Mouse (Mus musculus): ENCODE measurements around the gene Il31ra. TPM values are rescaled to one million over a fixed set of nuclear protein-coding genes. Genes with fewer than 3 reads are reported as not detected.

The Il31ra gene
- polyA plus RNA-seq, 1 experiment from 2014 or later, result not detected

- no peaks in the 10 kb centered on the region for H3K9me3 ChIP-seq
- H3K27ac ChIP-seq, result no peak overlapping the region
- H3K36me3 ChIP-seq, result no peaks in the 10 kb centered on the region
- H3K9ac ChIP-seq (replicated peaks), result no peak overlapping the region
- 93% methylated on average over 5 of the region's 5 CpGs for WGBS
- no peaks in the 10 kb centered on the region for H3K4me1 ChIP-seq (replicated peaks)
- no peaks in the 10 kb centered on the region for H3K27me3 ChIP-seq
- H3K4me3 ChIP-seq (replicated peaks), result no peak overlapping the region
- ATAC-seq, result no peak
- H3K4me2 ChIP-seq (replicated peaks), result no peak overlapping the region
These were observed 40.9 kb downstream of the Il31ra start for GRCm38 (mm10) chr13:112553304-112553703.

- no peak overlapping the region for H3K4me2 ChIP-seq (replicated peaks)
- H3K9ac ChIP-seq (replicated peaks), result no peak overlapping the region
- H3K4me3 ChIP-seq (replicated peaks), result no peak overlapping the region
- ATAC-seq, result no peak
- WGBS, result 88% methylated on average over 7 of the region's 7 CpGs
- no peak overlapping the region for H3K27ac ChIP-seq
- no peaks in the 10 kb centered on the region for H3K36me3 ChIP-seq
- no peaks in the 10 kb centered on the region for H3K4me1 ChIP-seq (replicated peaks)
- no peaks in the 10 kb centered on the region for H3K9me3 ChIP-seq
- no peaks in the 10 kb centered on the region for H3K27me3 ChIP-seq
These were observed 42.3 kb downstream of the Il31ra start for GRCm38 (mm10) chr13:112551641-112552548.

DNA sequence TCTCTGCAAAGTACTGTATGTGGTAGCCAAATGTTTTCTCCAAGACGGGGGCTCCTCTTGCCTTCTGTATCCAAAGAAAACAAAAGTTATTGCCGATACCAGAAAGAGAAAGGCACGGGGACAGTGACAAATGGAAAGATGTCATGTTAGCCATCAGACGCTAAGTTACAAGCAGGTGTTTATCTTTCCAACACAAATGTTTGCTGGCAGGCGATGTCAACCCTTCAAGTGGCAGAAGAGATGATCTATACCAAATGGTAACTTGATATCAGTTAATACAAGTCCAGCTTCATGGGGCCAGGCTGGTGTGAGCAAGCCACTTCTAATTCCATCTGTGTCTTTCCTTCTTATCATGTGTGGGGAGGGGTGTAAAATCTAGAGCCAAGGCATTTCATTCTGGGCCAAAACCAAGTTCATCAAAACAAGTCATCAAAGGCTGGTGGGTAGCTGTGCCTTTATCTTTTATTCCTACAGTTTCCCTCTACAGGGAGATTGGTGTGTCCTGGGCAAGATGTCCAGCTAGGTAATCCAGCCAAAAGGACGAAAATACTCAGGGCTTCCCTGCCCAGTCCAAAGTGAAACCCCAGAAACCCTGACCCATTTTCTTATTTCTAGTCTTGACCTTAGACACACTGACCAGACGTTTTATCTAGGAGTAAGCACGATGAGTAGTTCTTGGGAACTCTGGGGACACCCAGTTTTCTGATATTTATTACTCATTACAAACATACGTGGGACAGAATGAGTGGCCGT lies 52.8 kb downstream of the Il31ra start:
- Histone ChIP-seq H3K4me3 (replicated peaks) (no peak overlapping the region), H3K27me3 (no peaks in the 10 kb centered on the region), H3K9me3 (no peaks in the 10 kb centered on the region), H3K4me2 (replicated peaks) (no peak overlapping the region), H3K4me1 (replicated peaks) (peaks cover 3% of the 10 kb centered on the region; the same call in 1 of the 2 replicates), H3K27ac (no peak overlapping the region), H3K9ac (replicated peaks) (no peak overlapping the region), H3K36me3 (no peaks in the 10 kb centered on the region)
- 86% methylated on average over 10 of the region's 10 CpGs for WGBS
- no peak for ATAC-seq

GRCm38 (mm10) chr13:112540616-112541015 lies 53.5 kb downstream of the Il31ra start:
- WGBS, result 84% methylated on average over 3 of the region's 3 CpGs
- ATAC-seq, result no peak
- H3K4me2 ChIP-seq (replicated peaks), result no peak overlapping the region
- no peaks in the 10 kb centered on the region for H3K36me3 ChIP-seq
- no peak overlapping the region for H3K27ac ChIP-seq
- no peaks in the 10 kb centered on the region for H3K27me3 ChIP-seq
- H3K4me3 ChIP-seq (replicated peaks), result no peak overlapping the region
- H3K4me1 ChIP-seq (replicated peaks), result peaks cover 3% of the 10 kb centered on the region; the same call in 1 of the 2 replicates
- no peaks in the 10 kb centered on the region for H3K9me3 ChIP-seq
- no peak overlapping the region for H3K9ac ChIP-seq (replicated peaks)

- Histone ChIP-seq H3K27me3 (no peaks in the 10 kb centered on the region), H3K4me3 (replicated peaks) (no peak overlapping the region), H3K36me3 (no peaks in the 10 kb centered on the region), H3K4me1 (replicated peaks) (peaks cover 8% of the 10 kb centered on the region; the same call in 1 of the 2 replicates), H3K4me2 (replicated peaks) (no peak overlapping the region), H3K9ac (replicated peaks) (no peak overlapping the region), H3K9me3 (no peaks in the 10 kb centered on the region), H3K27ac (no peak overlapping the region)
- ATAC-seq, result no peak
- 89% methylated on average over 7 of the region's 7 CpGs for WGBS
These were observed 57.1 kb downstream of the Il31ra start for GRCm38 (mm10) chr13:112537065-112537464.

DNA sequence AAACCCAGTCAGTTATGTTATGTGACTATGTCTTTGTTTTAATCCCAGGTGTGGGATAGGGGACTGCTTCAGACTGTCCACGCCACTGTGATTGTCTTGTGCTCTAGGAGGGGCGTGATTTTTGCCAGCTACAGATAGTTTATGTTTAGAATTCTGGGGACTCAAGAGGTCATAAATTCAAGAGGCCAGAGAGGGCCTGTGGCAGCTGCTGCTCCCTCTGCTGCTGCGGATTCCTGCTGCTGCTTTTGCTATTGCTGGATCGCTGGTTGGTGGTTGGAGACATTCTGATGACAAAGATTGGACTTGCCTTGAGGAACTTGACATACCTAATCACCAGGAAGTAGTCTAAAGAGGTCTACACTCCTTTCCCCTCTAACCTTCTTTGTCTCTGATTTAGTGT lies 57.5 kb downstream of the Il31ra start:
- ATAC-seq, result no peak
- peaks cover 8% of the 10 kb centered on the region; the same call in 1 of the 2 replicates for H3K4me1 ChIP-seq (replicated peaks)
- H3K4me3 ChIP-seq (replicated peaks), result no peak overlapping the region
- no peaks in the 10 kb centered on the region for H3K9me3 ChIP-seq
- no peaks in the 10 kb centered on the region for H3K27me3 ChIP-seq
- 83% methylated on average over 4 of the region's 4 CpGs for WGBS
- no peaks in the 10 kb centered on the region for H3K36me3 ChIP-seq
- no peak overlapping the region for H3K4me2 ChIP-seq (replicated peaks)
- no peak overlapping the region for H3K9ac ChIP-seq (replicated peaks)
- no peak overlapping the region for H3K27ac ChIP-seq

DNA sequence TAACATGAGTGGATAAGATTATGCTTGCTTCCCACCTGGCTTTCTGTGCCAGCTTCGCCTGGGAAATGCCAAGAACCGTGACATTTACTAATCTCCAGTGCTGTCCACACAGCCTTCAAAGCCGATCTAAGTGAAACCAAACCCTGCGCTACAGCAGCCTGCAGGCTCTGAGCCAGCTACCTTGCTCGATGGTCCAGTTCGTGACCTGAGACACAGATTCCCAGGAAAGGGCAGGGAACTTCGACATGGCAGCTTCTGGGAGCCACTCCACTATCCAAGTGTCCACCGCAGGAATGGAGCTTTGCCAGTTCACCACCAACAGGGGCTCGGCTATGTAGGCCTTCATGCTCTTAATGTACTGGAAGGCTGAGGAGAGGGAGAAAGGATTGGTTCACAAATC lies 60.6 kb downstream of the Il31ra start:
- Histone ChIP-seq H3K4me2 (replicated peaks) (no peak overlapping the region), H3K4me1 (replicated peaks) (0 out of 2 replicates have a peak, but pooled peaks cover 5% of the 10 kb centered on the region), H3K4me3 (replicated peaks) (no peak overlapping the region), H3K36me3 (no peaks in the 10 kb centered on the region), H3K27me3 (no peaks in the 10 kb centered on the region), H3K9me3 (no peaks in the 10 kb centered on the region), H3K9ac (replicated peaks) (no peak overlapping the region), H3K27ac (no peak overlapping the region)
- WGBS, result 71% methylated on average over 9 of the region's 9 CpGs
- no peak for ATAC-seq

GRCm38 (mm10) chr13:112532235-112532634 lies 61.9 kb downstream of the Il31ra start:
- H3K4me1 ChIP-seq (replicated peaks), result 0 out of 2 replicates have a peak, but pooled peaks cover 5% of the 10 kb centered on the region
- H3K4me3 ChIP-seq (replicated peaks), result no peak overlapping the region
- H3K9me3 ChIP-seq, result no peaks in the 10 kb centered on the region
- H3K27ac ChIP-seq, result no peak overlapping the region
- WGBS, result 92% methylated on average over 6 of the region's 6 CpGs
- no peak for ATAC-seq
- no peaks in the 10 kb centered on the region for H3K27me3 ChIP-seq
- H3K4me2 ChIP-seq (replicated peaks), result no peak overlapping the region
- H3K9ac ChIP-seq (replicated peaks), result no peak overlapping the region
- no peaks in the 10 kb centered on the region for H3K36me3 ChIP-seq

DNA sequence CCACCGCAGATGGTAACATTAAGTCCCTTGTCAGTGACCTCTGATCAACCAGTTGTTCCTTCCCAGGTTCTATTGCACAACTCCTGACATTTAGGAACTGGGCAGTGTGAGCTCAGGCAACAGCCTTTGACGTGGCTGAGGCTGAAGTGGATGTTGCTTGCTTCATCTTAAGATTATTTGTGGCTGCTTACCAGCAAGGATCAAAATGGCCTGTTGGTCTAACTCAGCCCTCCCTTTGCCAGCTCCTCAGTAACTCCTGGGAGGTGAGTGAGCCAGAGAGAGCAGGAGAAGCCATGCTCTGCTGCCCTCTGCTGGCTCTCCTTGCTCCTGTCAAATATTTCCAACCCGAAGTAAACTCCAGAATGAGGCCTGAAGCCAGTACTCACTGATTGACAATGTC lies 64.3 kb downstream of the Il31ra start:
- WGBS, result 44% methylated on average over 3 of the region's 3 CpGs

DNA sequence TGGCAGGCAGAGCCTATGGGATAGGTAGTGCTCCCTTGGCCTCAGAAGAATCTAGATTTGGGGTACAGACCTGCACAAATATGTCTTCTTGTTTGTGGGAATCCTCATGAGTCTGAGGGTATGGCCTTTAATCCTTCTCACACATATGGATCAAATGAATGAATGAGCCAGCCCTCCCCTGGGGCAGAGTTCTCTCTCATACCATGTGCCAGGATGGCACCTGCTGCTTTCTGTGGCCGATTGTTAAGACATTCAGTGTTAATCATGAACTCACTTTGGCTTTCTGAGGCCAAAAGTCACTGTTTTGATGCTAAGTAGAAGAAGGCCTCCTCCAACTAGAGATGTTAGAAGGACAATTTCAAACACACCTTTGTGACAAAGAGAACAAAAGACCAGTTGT lies 67.0 kb downstream of the Il31ra start:
- no peaks in the 10 kb centered on the region for H3K36me3 ChIP-seq
- H3K9me3 ChIP-seq, result no peaks in the 10 kb centered on the region
- H3K4me2 ChIP-seq (replicated peaks), result no peak overlapping the region
- ATAC-seq, result no peak
- H3K4me3 ChIP-seq (replicated peaks), result no peak overlapping the region
- no peaks in the 10 kb centered on the region for H3K27me3 ChIP-seq
- 50% methylated on average over 1 of the region's 1 CpGs for WGBS
- H3K4me1 ChIP-seq (replicated peaks), result no peaks in the 10 kb centered on the region
- H3K9ac ChIP-seq (replicated peaks), result no peak overlapping the region
- H3K27ac ChIP-seq, result no peak overlapping the region

More for the DNA sequence above, 64.3 kb downstream of the Il31ra start:
- H3K36me3 ChIP-seq, result no peaks in the 10 kb centered on the region
- no peak overlapping the region for H3K4me2 ChIP-seq (replicated peaks)
- no peaks in the 10 kb centered on the region for H3K9me3 ChIP-seq
- no peaks in the 10 kb centered on the region for H3K27me3 ChIP-seq
- H3K27ac ChIP-seq, result no peak overlapping the region
- H3K4me1 ChIP-seq (replicated peaks), result 0 out of 2 replicates have a peak, but pooled peaks cover 5% of the 10 kb centered on the region
- 0 out of 2 replicates have a peak, but pooled peaks have one; percentile 30 for ATAC-seq
- no peak overlapping the region for H3K4me3 ChIP-seq (replicated peaks)
- no peak overlapping the region for H3K9ac ChIP-seq (replicated peaks)

DNA sequence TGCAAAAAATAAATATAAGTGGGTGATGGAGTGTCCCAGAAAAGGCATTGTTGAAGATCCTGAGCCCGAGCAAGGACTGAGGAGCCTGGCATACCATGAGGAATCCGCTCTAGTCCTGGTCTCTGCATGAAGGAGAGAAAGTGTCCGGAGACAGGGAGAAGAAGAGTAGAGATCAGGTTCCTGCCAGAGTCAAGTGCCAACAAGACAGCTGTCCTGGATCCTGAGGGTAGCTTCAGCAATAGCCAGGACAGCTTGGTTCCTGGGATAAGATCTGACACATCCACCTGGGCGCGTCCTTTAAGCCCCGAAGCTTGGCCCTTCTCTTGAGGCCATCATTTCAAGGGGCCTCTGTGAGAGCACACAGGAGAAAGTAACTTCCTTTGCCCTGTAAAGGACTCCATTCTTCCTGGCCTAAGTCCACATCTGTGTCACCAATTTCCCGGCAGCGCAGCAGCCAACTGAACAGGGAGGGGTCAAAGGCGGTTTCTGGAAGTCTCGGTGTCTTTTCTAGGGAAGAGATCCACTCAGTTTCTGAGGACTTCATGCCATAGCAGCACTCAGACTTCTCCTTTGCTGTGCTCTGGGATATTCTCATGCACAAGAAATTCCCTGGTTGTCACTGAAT lies 70.7 kb downstream of the Il31ra start:
- no peak overlapping the region for H3K4me2 ChIP-seq (replicated peaks)
- H3K4me3 ChIP-seq (replicated peaks), result no peak overlapping the region
- no peak overlapping the region for H3K27ac ChIP-seq
- H3K4me1 ChIP-seq (replicated peaks), result no peaks in the 10 kb centered on the region
- WGBS, result 89% methylated on average over 10 of the region's 10 CpGs
- H3K36me3 ChIP-seq, result no peaks in the 10 kb centered on the region
- ATAC-seq, result no peak
- H3K9ac ChIP-seq (replicated peaks), result no peak overlapping the region
- H3K27me3 ChIP-seq, result no peaks in the 10 kb centered on the region
- H3K9me3 ChIP-seq, result peaks cover under 1% of the 10 kb centered on the region

DNA sequence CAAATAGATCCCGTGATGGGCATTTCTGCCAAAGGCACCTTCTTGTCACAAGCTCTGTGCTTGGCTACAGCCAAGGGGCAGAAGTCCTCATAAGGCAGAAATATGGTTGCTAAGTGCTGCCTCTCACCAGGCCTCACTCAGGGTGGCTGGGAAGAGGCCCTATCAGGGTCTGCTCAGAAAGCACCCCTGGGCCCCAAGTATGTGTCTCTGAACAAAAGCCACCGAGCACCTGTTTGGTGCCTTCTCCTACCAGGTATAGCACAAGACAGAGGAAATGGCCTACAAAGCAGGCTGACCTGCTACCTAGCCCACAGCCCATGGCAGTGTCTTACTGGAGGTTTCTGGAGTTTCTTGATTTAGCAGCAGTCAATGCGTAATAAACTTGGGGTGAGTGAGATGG lies 71.3 kb downstream of the Il31ra start:
- H3K9me3 ChIP-seq, result peaks cover 6% of the 10 kb centered on the region
- no peak overlapping the region for H3K27ac ChIP-seq
- H3K27me3 ChIP-seq, result no peaks in the 10 kb centered on the region
- no peaks in the 10 kb centered on the region for H3K4me1 ChIP-seq (replicated peaks)
- no peak overlapping the region for H3K9ac ChIP-seq (replicated peaks)
- no peak overlapping the region for H3K4me2 ChIP-seq (replicated peaks)
- 89% methylated on average over 3 of the region's 3 CpGs for WGBS
- no peak for ATAC-seq
- H3K36me3 ChIP-seq, result 0 out of 2 replicates have a peak, but pooled peaks cover 4% of the 10 kb centered on the region
- no peak overlapping the region for H3K4me3 ChIP-seq (replicated peaks)

All from midbrain, embryonic 13.5 days (tissue).